Mouse (Mus musculus) embryo, embryonic 9.5 days (tissue): ENCODE results near the gene Scrn1.

Experiments used
- DNase-seq: peaks from one replicate; pipeline ENCODE4 v3.0.0-alpha.2; 2017; ENCODE audit errors: extremely low spot score

Scrn1 gene

GRCm38 (mm10) chr6:54475926-54476667, 90.2 kb downstream of the Scrn1 start:
- DNase-seq, result no peak

- no peak for DNase-seq
Measured at GRCm38 (mm10) chr6:54472846-54473715, 93.2 kb downstream of the Scrn1 start.

GRCm38 (mm10) chr6:54471866-54472265, 94.4 kb downstream of the Scrn1 start:
- DNase-seq, result no peak

- no peak for DNase-seq
Measured at GRCm38 (mm10) chr6:54467371-54467770, 98.9 kb downstream of the Scrn1 start.

- DNase-seq, result no peak
Measured at GRCm38 (mm10) chr6:54464926-54465325, 101.4 kb downstream of the Scrn1 start.

- DNase-seq, result no peak
Measured at GRCm38 (mm10) chr6:54463701-54464458, 102.4 kb downstream of the Scrn1 start.

- DNase-seq, result no peak
Measured at GRCm38 (mm10) chr6:54462766-54463165, 103.5 kb downstream of the Scrn1 start.

- DNase-seq, result no peak
Measured at GRCm38 (mm10) chr6:54460915-54461671, 105.2 kb downstream of the Scrn1 start.

- DNase-seq, result no peak
Measured at GRCm38 (mm10) chr6:54460172-54460914, 105.9 kb downstream of the Scrn1 start.

- DNase-seq, result no peak
Measured at GRCm38 (mm10) chr6:54459661-54460060, 106.6 kb downstream of the Scrn1 start.
